Mouse (Mus musculus) kidney, embryonic 15.5 days (tissue): Measurements from ENCODE around the gene Trappc6b. TPM values are rescaled to one million over a fixed set of nuclear protein-coding genes. Genes with fewer than 3 reads are reported as not detected.
"Not testable (repeated sequence)": the region's sequence is repeated elsewhere in the genome, so short reads cannot be mapped to it uniquely, and the experiment has no call there.

Source experiments
- ATAC-seq: fragments of 200-750 bp; cut with Nextera tagmentation; replicated peaks from 2 replicates; pipeline ENCODE4 v1.8.0; 2017; ENCODE audit warnings: moderate TSS enrichment; ENCODE audit not compliant: low FRiP score
- H3K27ac ChIP-seq: fragments of 300-500 bp; sonication (generic); 2 replicates; pipeline ENCODE4 v1.5.1; 2015; ENCODE audit warnings: mild to moderate bottlenecking, inconsistent platforms
- H3K27me3 ChIP-seq: fragments of 300-500 bp; sonication (generic); 2 replicates; pipeline ENCODE4 v1.6.1; 2015; ENCODE audit warnings: inconsistent platforms
- H3K36me3 ChIP-seq: fragments of 300-500 bp; sonication (generic); 2 replicates; pipeline ENCODE4 v1.6.1; 2015; ENCODE audit warnings: inconsistent platforms
- H3K4me1 ChIP-seq: fragments of 300-500 bp; sonication (generic); 2 replicates; pipeline ENCODE4 v1.6.1; 2015; ENCODE audit warnings: inconsistent platforms
- H3K4me2 ChIP-seq: fragments of 300-500 bp; sonication (generic); 2 replicates; pipeline ENCODE4 v1.6.1; 2015; ENCODE audit warnings: moderate library complexity, mild to moderate bottlenecking, inconsistent platforms
- H3K4me3 ChIP-seq: fragments of 300-500 bp; sonication (generic); replicated peaks from 2 replicates; pipeline ENCODE4 v1.5.1; 2015; ENCODE audit warnings: mild to moderate bottlenecking, inconsistent platforms
- H3K9ac ChIP-seq: fragments of 300-500 bp; sonication (generic); 2 replicates; pipeline ENCODE4 v1.6.1; 2015; ENCODE audit warnings: mild to moderate bottlenecking, inconsistent platforms
- H3K9me3 ChIP-seq: fragments of 300-500 bp; sonication (generic); replicated peaks from 2 replicates; pipeline ENCODE4 v1.6.1; 2016; ENCODE audit warnings: inconsistent platforms
- WGBS: fragments of 180-500 bp; shearing (Covaris S2); methylation state at CpG from one replicate; pipeline ENCODE4 v1.1.7; 2015; ENCODE audit warnings: mixed read lengths; 5-methylcytosine and 5-hydroxymethylcytosine counted together
- polyA plus RNA-seq: library from polyadenylated mRNA; unstranded; fragments of >200 nt; fragmentation: Nextera tagmentation; extraction: Ambion mirVana; gene quantifications from 2 replicates; pipeline ENCODE4 v1.2.1, GENCODE M21; 2015

Trappc6b gene
- polyA plus RNA-seq, 1 experiment from 2014 or later, result 91.2 TPM

DNA sequence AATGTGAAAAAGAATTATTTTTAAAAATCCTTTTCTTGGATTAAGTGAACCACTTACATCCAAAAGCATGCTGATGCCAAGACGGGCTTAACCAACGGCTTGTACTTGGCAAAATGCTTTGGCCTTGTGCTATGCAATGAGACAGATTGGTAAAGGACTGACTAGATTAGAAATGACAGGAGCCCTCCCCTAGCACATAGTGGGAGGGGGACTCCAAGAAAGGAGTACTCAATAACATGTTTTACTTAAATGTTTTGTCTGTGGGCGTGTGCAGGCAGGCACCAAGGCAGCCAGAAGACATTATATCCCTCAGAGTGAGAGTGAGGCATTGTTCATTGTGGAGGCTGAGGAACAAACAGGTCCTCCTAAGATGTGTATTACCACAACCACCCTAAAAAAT lies 12.8 kb upstream of the Trappc6b start:
- no peak overlapping the region for H3K9ac ChIP-seq
- no peak overlapping the region for H3K4me2 ChIP-seq
- H3K36me3 ChIP-seq, result peaks cover 54% of the 10 kb centered on the region
- 93% methylated on average over 3 of the region's 3 CpGs for WGBS
- no peak overlapping the region for H3K27ac ChIP-seq
- ATAC-seq, result no peak; the same call in 1 of the 2 replicates
- no peak overlapping the region for H3K4me3 ChIP-seq
- no peaks in the 10 kb centered on the region for H3K27me3 ChIP-seq
- no peaks in the 10 kb centered on the region for H3K4me1 ChIP-seq
- no peaks in the 10 kb centered on the region for H3K9me3 ChIP-seq

DNA sequence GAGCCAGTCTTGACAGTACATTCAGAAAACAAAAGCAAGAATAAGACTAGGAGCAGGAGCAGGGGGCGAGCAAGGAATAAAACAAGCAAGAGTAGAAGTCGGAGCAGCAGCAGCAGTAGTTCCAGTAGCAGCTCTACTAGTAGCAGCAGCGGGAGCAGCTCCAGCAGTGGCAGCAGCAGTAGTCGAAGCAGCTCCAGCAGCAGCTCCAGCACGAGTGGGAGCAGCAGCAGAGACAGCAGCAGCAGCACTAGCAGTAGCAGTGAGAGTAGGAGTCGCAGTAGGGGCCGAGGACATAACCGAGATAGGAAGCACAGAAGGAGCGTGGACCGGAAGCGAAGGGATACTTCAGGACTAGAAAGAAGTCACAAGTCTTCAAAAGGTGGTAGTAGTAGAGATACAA lies 11.0 kb upstream of the Trappc6b start:
- no peaks in the 10 kb centered on the region for H3K9me3 ChIP-seq
- H3K36me3 ChIP-seq, result peaks cover 65% of the 10 kb centered on the region
- WGBS, result 93% methylated on average over 11 of the region's 11 CpGs
- ATAC-seq, result no peak
- no peak overlapping the region for H3K4me3 ChIP-seq
- H3K27me3 ChIP-seq, result no peaks in the 10 kb centered on the region
- no peak overlapping the region for H3K27ac ChIP-seq
- H3K4me2 ChIP-seq, result no peak overlapping the region
- peaks cover 10% of the 10 kb centered on the region; the same call in 1 of the 2 replicates for H3K4me1 ChIP-seq
- H3K9ac ChIP-seq, result no peak overlapping the region

DNA sequence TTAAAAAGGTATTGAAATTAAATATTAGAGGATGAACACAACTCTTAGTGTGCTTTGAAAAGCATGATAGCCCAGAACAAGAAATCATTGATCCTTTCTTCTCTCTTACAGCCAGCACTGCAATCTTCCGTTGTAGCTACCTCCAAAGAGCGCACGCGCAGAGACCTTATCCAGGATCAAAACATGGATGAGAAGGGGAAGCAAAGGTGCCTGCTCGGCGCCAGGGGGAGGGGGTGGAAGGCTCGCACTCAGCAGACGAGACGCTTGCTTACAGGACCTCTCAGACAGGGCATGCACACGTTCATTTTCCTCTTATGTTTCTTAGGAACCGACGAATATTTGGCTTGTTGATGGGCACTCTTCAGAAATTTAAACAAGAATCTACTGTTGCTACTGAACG lies 7.5 kb upstream of the Trappc6b start:
- no peak overlapping the region for H3K9ac ChIP-seq
- no peaks in the 10 kb centered on the region for H3K27me3 ChIP-seq
- H3K9me3 ChIP-seq, result no peaks in the 10 kb centered on the region
- 94% methylated on average over 13 of the region's 13 CpGs for WGBS
- ATAC-seq, result no peak
- H3K4me3 ChIP-seq, result no peak overlapping the region
- H3K4me1 ChIP-seq, result peaks cover 13% of the 10 kb centered on the region; the same call in 1 of the 2 replicates
- H3K27ac ChIP-seq, result no peak overlapping the region
- H3K36me3 ChIP-seq, result peaks cover 50% of the 10 kb centered on the region
- H3K4me2 ChIP-seq, result no peak overlapping the region

DNA sequence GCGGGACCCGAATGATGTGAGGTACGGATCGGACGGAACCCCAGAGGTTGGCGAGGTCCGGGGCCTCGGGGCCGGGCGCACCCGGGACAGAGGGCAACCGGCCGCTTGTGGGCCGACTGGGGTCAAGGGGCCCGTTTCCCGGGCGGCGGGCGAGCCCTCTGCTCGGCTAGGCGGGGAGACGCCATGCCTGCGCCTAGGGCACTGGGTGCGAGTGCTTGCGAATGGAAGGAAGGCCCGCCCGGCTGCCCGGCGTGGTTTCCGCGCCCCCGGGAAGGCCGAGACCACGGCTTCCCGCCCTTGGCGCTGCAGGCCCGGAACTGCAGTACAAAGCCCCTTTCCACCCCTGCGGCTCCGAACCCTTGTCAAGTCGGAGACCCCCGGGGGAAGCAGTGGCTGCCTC lies 5.8 kb upstream of the Trappc6b start:
- 0% methylated on average over 40 of the region's 41 CpGs for WGBS
- Histone ChIP-seq H3K4me1 (peaks cover 13% of the 10 kb centered on the region; the same call in 1 of the 2 replicates), H3K4me3 (peak overlapping the region; percentile 100), H3K27me3 (no peaks in the 10 kb centered on the region), H3K27ac (peak overlapping the region; percentile 91), H3K9me3 (no peaks in the 10 kb centered on the region), H3K9ac (peak overlapping the region; percentile 100), H3K4me2 (peak overlapping the region; percentile 81), H3K36me3 (peaks cover 40% of the 10 kb centered on the region)
- ATAC-seq, result peak; percentile 75

DNA sequence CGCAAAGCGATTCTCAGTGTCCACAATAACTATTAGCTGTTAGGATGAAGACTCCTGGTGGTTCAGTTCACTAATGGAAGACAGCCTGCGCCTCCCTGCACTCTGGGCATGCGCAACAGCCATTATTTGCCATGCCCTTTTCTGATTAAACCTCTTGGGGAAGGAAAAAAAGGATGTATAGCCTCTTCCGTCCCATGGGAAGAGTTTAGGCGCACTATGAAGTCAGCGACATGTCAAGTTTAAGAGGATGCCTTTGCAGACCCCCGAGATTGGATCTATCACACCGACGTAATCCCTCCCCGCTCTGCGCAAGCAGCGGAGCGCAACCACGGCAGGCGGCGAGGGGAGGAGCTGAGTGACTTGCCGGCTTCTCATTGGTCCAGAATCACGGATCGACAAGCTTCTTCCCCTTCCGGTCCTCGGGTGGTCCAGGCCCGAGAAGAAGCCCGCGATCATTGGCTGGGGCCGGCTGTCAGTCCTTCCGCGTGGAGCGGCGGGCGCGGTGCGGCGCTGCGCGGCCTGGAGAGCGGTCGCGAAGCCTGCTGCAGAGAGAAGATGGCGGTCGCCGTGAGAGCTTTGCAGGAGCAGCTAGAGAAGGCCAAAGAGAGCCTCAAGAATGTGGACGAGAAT lies 5.3 kb upstream of the Trappc6b start, which contains the start of gene Pnn:
TSS of gene Pnn (plus strand) at position 437 of the 630 bp plus-strand sequence.
- Histone ChIP-seq H3K27me3 (no peaks in the 10 kb centered on the region), H3K9me3 (no peaks in the 10 kb centered on the region), H3K4me2 (peak within 1 kb of the TSS; percentile 81), H3K9ac (peak within 1 kb of the TSS; percentile 100), H3K27ac (peak within 1 kb of the TSS; percentile 96), H3K4me3 (peak within 1 kb of the TSS; percentile 100), H3K4me1 (peaks cover 13% of the 10 kb centered on the region; the same call in 1 of the 2 replicates), H3K36me3 (peaks cover 35% of the 10 kb centered on the region)
- peak; percentile 100 for ATAC-seq
- under 1% methylated on average over 43 of the region's 43 CpGs for WGBS

DNA sequence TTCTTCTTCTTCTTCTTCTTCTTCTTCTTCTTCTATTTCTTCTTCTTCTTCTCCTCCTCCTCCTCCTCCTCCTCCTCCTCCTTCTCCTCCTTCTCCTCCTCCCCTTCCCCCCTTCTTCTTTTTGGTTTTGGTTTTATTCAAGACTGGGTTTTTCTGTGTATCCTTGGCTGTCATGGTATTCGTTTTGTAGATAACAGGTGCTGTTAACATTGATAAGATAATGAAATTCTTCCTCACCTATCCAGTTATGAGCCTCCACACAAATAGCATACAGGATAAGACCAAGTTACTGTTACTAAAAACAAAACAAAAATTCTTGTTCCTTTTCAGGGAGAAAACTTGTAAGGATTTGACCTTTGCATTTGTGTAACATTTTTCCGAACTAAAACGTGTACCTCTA lies 4.5 kb upstream of the Trappc6b start:
- no peak overlapping the region for H3K9ac ChIP-seq
- peaks cover 27% of the 10 kb centered on the region for H3K36me3 ChIP-seq
- no peak for ATAC-seq
- H3K9me3 ChIP-seq, result no peaks in the 10 kb centered on the region
- peak overlapping the region; percentile 61 for H3K4me2 ChIP-seq
- peak overlapping the region; percentile 100 for H3K4me3 ChIP-seq
- peaks cover 15% of the 10 kb centered on the region; the same call in 1 of the 2 replicates for H3K4me1 ChIP-seq
- WGBS, result 74% methylated on average over 3 of the region's 3 CpGs
- no peaks in the 10 kb centered on the region for H3K27me3 ChIP-seq
- peak overlapping the region; percentile 96 for H3K27ac ChIP-seq

DNA sequence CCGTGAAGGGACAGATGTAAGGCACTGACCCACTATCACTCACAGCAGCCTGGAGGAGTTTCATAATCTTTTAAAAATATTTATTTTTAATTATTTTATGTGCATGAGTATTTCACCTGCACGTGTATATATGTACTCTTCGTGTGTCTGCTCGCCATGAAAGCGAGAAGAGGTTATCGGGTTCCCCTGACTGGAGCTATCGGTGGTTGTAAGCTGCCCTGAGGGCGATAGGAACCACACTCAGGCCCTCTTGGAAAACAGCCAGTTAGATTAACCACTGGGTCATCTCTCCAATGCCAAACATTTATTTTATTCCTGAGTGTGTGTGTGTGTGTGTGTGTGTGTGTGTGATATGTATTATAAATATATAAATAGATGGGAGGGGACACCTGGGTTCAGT lies 3.6 kb upstream of the Trappc6b start:
- peaks cover 20% of the 10 kb centered on the region for H3K4me1 ChIP-seq
- H3K27ac ChIP-seq, result no peak overlapping the region
- H3K4me3 ChIP-seq, result no peak overlapping the region
- WGBS, result 84% methylated on average over 8 of the region's 8 CpGs
- peaks cover 18% of the 10 kb centered on the region for H3K36me3 ChIP-seq
- no peak overlapping the region for H3K4me2 ChIP-seq
- H3K9me3 ChIP-seq, result no peaks in the 10 kb centered on the region
- ATAC-seq, result no peak
- H3K27me3 ChIP-seq, result no peaks in the 10 kb centered on the region
- no peak overlapping the region for H3K9ac ChIP-seq

DNA sequence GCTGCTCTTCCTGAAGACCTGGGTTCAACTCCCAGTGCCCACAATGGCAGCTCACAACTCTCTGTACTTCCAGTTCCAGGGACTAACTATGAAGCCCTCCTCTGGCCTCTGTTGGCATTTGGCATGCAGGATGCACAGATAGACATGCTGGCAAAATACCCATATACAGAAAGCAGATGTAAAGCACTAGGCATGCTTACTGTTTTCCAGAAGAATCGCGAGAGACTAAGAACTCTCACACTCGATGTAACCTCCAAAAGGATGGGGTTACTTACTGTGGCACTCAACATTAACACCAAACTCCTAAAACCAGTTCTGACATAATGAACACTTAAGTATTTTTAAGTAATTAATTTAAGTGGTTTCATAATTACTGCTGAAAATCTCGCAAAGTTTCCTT lies 950 bp downstream of the Trappc6b start:
- Histone ChIP-seq H3K4me1 (peaks cover 17% of the 10 kb centered on the region), H3K36me3 (peaks cover 41% of the 10 kb centered on the region), H3K9ac (peak overlapping the region; percentile 83), H3K27me3 (no peaks in the 10 kb centered on the region), H3K4me2 (peak overlapping the region; percentile 67), H3K4me3 (peak overlapping the region; percentile 86), H3K27ac (peak overlapping the region; percentile 94), H3K9me3 (no peaks in the 10 kb centered on the region)
- WGBS, result 44% methylated on average over 4 of the region's 4 CpGs
- ATAC-seq, result no peak

DNA sequence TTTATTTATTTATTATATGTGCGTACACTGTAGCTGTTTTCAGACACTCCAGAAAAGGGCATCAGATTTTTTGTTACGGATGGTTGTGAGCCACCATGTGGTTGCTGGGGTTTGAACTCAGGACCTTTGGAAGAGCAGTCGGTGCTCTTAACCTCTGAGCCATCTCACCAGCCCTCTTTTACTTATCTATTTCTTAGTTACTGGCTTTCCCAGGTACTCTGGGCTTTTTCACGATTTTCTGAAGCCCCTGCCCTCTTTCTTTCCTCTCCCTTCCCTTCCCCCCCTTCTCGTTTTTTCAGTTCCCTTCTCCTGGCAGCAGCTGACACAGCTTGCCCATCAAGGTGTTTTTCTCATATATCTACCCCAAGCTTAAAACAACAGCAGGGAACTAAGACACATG lies 3.0 kb downstream of the Trappc6b start:
- WGBS, result 87% methylated on average over 5 of the region's 5 CpGs
- H3K4me3 ChIP-seq, H3K27me3 ChIP-seq, H3K9me3 ChIP-seq, H3K4me2 ChIP-seq, H3K27ac ChIP-seq, ATAC-seq, H3K9ac ChIP-seq: not testable (repeated sequence)
- H3K4me1 ChIP-seq, result peaks cover 17% of the 10 kb centered on the region
- H3K36me3 ChIP-seq, result peaks cover 57% of the 10 kb centered on the region

DNA sequence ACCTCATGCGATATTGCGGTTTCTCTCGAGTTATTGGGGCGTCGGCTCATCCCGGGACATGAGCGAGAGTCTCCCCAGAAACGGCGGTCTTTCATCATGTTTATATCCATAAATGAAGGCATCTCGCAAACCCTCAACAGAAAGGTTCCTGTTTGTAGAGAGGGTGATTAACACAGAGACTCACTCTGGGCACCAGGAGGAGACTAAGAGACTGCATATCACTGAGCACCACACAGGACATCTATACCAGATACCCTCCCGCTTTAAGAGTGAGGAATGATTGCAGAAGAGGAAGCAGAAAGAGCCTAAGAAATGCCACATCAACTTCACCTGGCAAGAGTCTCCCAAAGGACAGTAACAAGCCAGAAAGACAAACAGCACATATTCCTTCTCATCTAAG lies 5.0 kb downstream of the Trappc6b start:
- Histone ChIP-seq H3K9ac (no peak overlapping the region), H3K4me2 (no peak overlapping the region), H3K4me1 (peaks cover 14% of the 10 kb centered on the region), H3K36me3 (peaks cover 69% of the 10 kb centered on the region), H3K9me3 (no peaks in the 10 kb centered on the region), H3K27ac (no peak overlapping the region), H3K27me3 (no peaks in the 10 kb centered on the region), H3K4me3 (no peak overlapping the region)
- ATAC-seq, result no peak
- WGBS, result 98% methylated on average over 11 of the region's 11 CpGs

DNA sequence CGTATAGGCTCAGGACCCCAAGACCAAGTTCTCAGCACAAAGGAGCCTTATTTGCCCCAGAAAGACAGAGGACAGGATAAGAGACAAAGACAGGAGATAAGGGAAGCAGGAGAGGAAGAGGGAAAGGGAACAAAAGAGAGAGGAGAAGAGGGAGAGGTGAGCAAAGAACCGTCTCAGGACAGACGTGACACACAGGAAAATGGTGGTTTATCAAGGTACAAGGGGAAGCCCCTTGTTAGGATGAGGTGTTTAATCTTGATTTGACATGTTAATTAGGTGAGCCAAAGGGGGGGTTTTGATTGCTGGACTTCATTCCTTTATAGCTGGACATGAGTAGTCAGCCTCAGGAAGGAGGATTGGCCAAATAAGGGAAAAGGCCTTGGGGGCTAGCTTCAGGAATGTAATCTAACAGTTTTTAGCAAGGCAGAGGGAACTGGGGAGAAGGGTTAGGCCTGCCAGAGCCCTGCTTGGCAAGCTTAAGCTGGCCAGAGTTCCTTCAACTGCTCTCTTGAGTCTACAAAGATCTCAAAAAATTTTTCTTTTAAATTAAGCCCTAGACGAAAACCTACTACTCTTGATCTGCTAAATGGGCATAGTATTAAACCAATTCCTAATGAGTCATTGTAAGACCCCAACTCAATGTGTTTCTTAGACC lies 5.9 kb downstream of the Trappc6b start:
- Histone ChIP-seq H3K9ac (no peak overlapping the region), H3K36me3 (peaks cover 74% of the 10 kb centered on the region), H3K4me2 (no peak overlapping the region), H3K27me3 (no peaks in the 10 kb centered on the region), H3K4me1 (peaks cover 12% of the 10 kb centered on the region), H3K27ac (no peak overlapping the region), H3K9me3 (no peaks in the 10 kb centered on the region), H3K4me3 (no peak overlapping the region)
- 79% methylated on average over 4 of the region's 4 CpGs for WGBS
- ATAC-seq, result no peak

DNA sequence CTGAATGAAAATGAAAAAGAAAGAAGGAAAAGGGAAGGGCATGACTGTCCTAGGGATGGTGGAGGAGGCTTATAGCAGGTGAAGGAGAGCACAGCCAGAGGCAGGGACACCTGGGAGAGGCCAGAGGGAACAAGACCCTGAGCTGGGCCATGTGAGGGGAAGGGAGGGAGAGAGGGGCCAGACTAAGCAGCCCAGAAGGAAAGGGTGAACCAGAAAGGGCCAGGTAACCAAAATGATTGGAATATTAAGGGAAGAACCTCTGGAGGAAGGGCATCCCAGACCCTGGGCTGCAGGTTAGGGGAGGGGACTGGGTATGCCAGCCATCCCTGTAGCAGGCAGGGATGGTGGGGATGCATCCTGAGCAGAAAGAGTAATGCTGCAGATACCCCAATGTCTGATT lies 7.3 kb downstream of the Trappc6b start:
- Histone ChIP-seq H3K4me3 (no peak overlapping the region), H3K27me3 (no peaks in the 10 kb centered on the region), H3K4me2 (no peak overlapping the region), H3K36me3 (peaks cover 79% of the 10 kb centered on the region), H3K27ac (no peak overlapping the region), H3K9me3 (no peaks in the 10 kb centered on the region), H3K9ac (no peak overlapping the region), H3K4me1 (peaks cover 1% of the 10 kb centered on the region; the same call in 1 of the 2 replicates)
- ATAC-seq, result no peak
